11 mouse cellular contexts compared by ENCODE assay signal in genomic region chr17:43137838-43138237, GRCm38 (mm10).
A peak's percentile ranks its signal among the peaks of the same experiment; 100 is the strongest.
DNase-seq lines count a peak whose midpoint lies in the region; ATAC-seq and TF ChIP-seq lines count a peak whose summit lies in the region.
"Had no signal": no experiment of that assay in that cellular context is flagged by ENCODE, and none has a peak within 500 bp of the region (broad histone marks: within the 10 kb centered on the region; RNA-seq: fewer than 3 reads in every experiment).

No protein-coding gene starts in this region.

- peak; percentile 49 for DNase-seq in gastrocnemius, adult 2 months
- no peak for DNase-seq in gastrocnemius, postnatal 14 days
- DNase-seq in liver, embryonic 13.5 days, result no peak
- no peak for DNase-seq in frontal cortex, postnatal 14 days (ENCODE audit: low spot score in 2 of 2)
- DNase-seq in ovary, postnatal 14 days (ENCODE audit: low spot score), result no peak
- DNase-seq in kidney, adult 11 months, result no peak
- DNase-seq: cerebellum, adult 8-10 months; right cerebral cortex, postnatal 4 days had no signal

- no peaks in the 10 kb centered on the region for H3K4me1 ChIP-seq in liver, embryonic 13.5 days (replicated peaks)

- H3K36me3 ChIP-seq in liver, embryonic 13.5 days, result no peaks in the 10 kb centered on the region
- H3K36me3 ChIP-seq: limb, embryonic 15.5 days had no signal

- ATAC-seq in common myeloid progenitor, adult 5-6 weeks (replicated peaks; ENCODE audit: low read depth, poor library complexity, severe bottlenecking), result peak; percentile 78
- peak; percentile 32 for ATAC-seq in liver, embryonic 13.5 days (ENCODE audit: low read depth)
- ATAC-seq in monocyte, adult 5-6 weeks (replicated peaks; ENCODE audit: insufficient number of reproducible peaks, low FRiP score, low TSS enrichment, poor library complexity, severe bottlenecking), result peak; percentile 81

- TF ChIP-seq CTCF in gastrocnemius, adult 2 months (IDR thresholded peaks at IDR 0.05), result no peak

- no peak overlapping the region for H3K9ac ChIP-seq in liver, embryonic 13.5 days
- H3K9ac ChIP-seq: limb, embryonic 15.5 days had no signal

- no peaks in the 10 kb centered on the region for H3K9me3 ChIP-seq in liver, embryonic 13.5 days (replicated peaks)
- H3K9me3 ChIP-seq: limb, embryonic 15.5 days had no signal

- intact Hi-C loops in gastrocnemius, adult 2 months (cut with DNase I), result no loop called here
- intact Hi-C loops in gastrocnemius, postnatal 14 days (cut with DNase I; ENCODE audit: low total_unique reads), result loop anchor here (10.0 kb wide), 1 partner anchor 87 kb away; no protein-coding TSS in a partner anchor

- no peak overlapping the region for H3K4me3 ChIP-seq in gastrocnemius, adult 2 months
- H3K4me3 ChIP-seq in liver, embryonic 13.5 days (replicated peaks), result no peak overlapping the region
- H3K4me3 ChIP-seq: limb, embryonic 15.5 days had no signal

- no peaks in the 10 kb centered on the region for H3K27me3 ChIP-seq in liver, embryonic 13.5 days
- H3K27me3 ChIP-seq: limb, embryonic 15.5 days had no signal

- 0 out of 2 replicates have a peak overlapping the region, but pooled peaks have one; percentile 29 for H3K27ac ChIP-seq in gastrocnemius, adult 2 months
- 0 out of 2 replicates have a peak overlapping the region, but pooled peaks have one; percentile 34 for H3K27ac ChIP-seq in liver, embryonic 13.5 days
- H3K27ac ChIP-seq: limb, embryonic 15.5 days had no signal

- H3K4me2 ChIP-seq in liver, embryonic 13.5 days, result no peak overlapping the region
- H3K4me2 ChIP-seq: limb, embryonic 15.5 days had no signal

- 59% methylated on average over 9 of the region's 9 CpGs for WGBS in liver, embryonic 13.5 days (ENCODE audit: insufficient replicate concordance)
